Mouse (Mus musculus) kidney, embryonic 14.5 days (tissue): ENCODE data around the gene Rnf182. TPM values are rescaled to one million over a fixed set of nuclear protein-coding genes. Genes with fewer than 3 reads are reported as not detected.

ENCODE experiments used
- ATAC-seq: fragments of 200-750 bp; cut with Nextera tagmentation; 2 replicates; pipeline ENCODE4 v1.8.0; 2017; ENCODE audit warnings: moderate number of reproducible peaks, mild to moderate bottlenecking, moderate TSS enrichment, moderate library complexity; ENCODE audit not compliant: low FRiP score, low TSS enrichment
- H3K27ac ChIP-seq: fragments of 300-500 bp; sonication (generic); 2 replicates; pipeline ENCODE4 v1.5.1; 2014; ENCODE audit warnings: low read depth, mild to moderate bottlenecking, low read length, moderate library complexity, mixed read lengths
- H3K27me3 ChIP-seq: fragments of 300-500 bp; sonication (generic); 2 replicates; pipeline ENCODE4 v1.6.1; 2014; ENCODE audit warnings: mild to moderate bottlenecking, low read length; ENCODE audit not compliant: control insufficient read depth, insufficient read depth
- H3K36me3 ChIP-seq: fragments of 300-500 bp; sonication (generic); 2 replicates; pipeline ENCODE4 v1.6.1; 2014; ENCODE audit warnings: low read length, mixed read lengths; ENCODE audit not compliant: control insufficient read depth, insufficient read depth
- H3K4me1 ChIP-seq: fragments of 300-500 bp; sonication (generic); 2 replicates; pipeline ENCODE4 v1.6.1; 2014; ENCODE audit warnings: low read length, mixed read lengths; ENCODE audit not compliant: control insufficient read depth, insufficient read depth
- H3K4me2 ChIP-seq: fragments of 300-500 bp; sonication (generic); replicated peaks from 2 replicates; pipeline ENCODE4 v1.6.1; 2014; ENCODE audit warnings: low read depth, mild to moderate bottlenecking, low read length
- H3K4me3 ChIP-seq: fragments of 300-500 bp; sonication (generic); 2 replicates; pipeline ENCODE4 v1.5.1; 2014; ENCODE audit warnings: mild to moderate bottlenecking, low read length
- H3K9ac ChIP-seq: fragments of 300-500 bp; sonication (generic); 2 replicates; pipeline ENCODE4 v1.6.1; 2014; ENCODE audit warnings: low read depth, mild to moderate bottlenecking, low read length, moderate library complexity
- H3K9me3 ChIP-seq: fragments of 300-500 bp; sonication (generic); 2 replicates; pipeline ENCODE4 v1.6.1; 2016; ENCODE audit warnings: low read length; ENCODE audit not compliant: control insufficient read depth
- WGBS: fragments of 180-500 bp; shearing (Covaris S2); extraction: QIAGEN DNeasy Blood & Tissue Kit; methylation state at CpG from one replicate; pipeline ENCODE4 v1.1.7; 2014; 5-methylcytosine and 5-hydroxymethylcytosine counted together
- polyA plus RNA-seq: library from polyadenylated mRNA; unstranded; fragments of >200 nt; fragmentation: Nextera tagmentation; extraction: Ambion mirVana; gene quantifications from 2 replicates; pipeline ENCODE4 v1.2.1, GENCODE M21; 2014

The Rnf182 gene
- polyA plus RNA-seq, 1 experiment from 2014 or later: 1.5 TPM

GRCm38 (mm10) chr13:43666130-43666529 lies 50.6 kb downstream of the Rnf182 start:
- Histone ChIP-seq H3K9ac (no peak overlapping the region), H3K4me2 (no peak overlapping the region), H3K36me3 (no peaks in the 10 kb centered on the region), H3K27ac (no peak overlapping the region), H3K9me3 (no peaks in the 10 kb centered on the region), H3K4me1 (no peaks in the 10 kb centered on the region), H3K27me3 (no peaks in the 10 kb centered on the region), H3K4me3 (no peak overlapping the region)
- ATAC-seq: no peak
- 93% methylated on average over 12 of the region's 12 CpGs for WGBS

DNA sequence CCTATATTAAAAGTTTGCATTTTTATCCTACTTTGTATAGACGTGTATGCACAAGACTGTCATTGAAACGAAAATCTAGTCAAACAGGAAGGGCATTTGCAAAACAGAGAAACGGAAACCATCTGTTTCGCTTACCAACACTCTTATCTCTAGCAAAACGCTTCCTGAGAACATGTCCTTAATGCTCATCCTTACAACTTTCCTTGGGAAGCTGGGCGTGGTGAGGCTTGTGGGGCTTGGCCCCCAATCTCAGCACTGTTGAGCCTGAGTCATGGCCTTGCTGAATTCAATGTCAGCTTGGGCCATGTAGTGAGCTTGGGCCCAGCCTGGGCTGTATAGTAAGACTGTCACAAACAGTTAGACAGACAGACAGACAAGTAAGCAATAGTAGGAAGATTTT lies 51.4 kb downstream of the Rnf182 start:
- Histone ChIP-seq H3K9me3 (no peaks in the 10 kb centered on the region), H3K4me1 (no peaks in the 10 kb centered on the region), H3K9ac (no peak overlapping the region), H3K27me3 (no peaks in the 10 kb centered on the region), H3K4me2 (no peak overlapping the region), H3K27ac (no peak overlapping the region), H3K4me3 (no peak overlapping the region), H3K36me3 (no peaks in the 10 kb centered on the region)
- WGBS: 74% methylated on average over 6 of the region's 6 CpGs
- ATAC-seq: no peak

DNA sequence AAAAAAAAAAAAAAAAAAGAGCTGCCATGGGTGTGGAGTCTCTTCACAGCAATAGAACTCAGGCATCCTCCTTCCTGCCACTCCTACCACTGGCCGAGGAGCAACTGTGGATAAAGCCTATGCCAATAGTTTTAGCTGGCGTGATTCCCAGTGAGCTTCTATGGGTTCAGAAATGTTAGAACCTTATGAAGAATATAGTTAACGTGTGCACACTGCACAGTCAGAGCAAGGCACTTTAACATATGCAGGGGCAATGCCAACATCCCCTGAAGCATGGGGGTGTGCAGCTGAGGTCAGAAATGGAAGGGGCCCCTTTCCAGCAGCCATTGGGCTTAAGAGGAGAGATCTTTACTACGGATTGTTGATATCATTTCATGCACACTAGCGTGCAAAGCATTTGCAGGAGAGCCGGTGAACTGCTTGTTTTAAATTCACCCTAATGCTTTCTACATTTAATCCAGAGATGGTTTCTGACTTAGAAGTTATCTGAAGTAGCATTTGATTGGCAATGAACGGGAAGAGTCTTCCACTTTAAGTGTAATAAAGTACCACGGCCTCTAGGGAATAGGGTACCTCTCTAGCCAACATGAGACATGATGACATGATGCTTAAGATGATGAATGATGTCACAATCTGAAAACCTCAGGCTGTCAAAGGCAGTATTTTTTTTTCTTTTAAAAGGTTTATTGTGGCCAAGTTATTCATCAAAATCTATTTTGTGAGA lies 61.8 kb downstream of the Rnf182 start:
- no peak for ATAC-seq
- Histone ChIP-seq H3K4me3 (no peak overlapping the region), H3K27me3 (no peaks in the 10 kb centered on the region), H3K4me2 (no peak overlapping the region), H3K9ac (no peak overlapping the region), H3K9me3 (no peaks in the 10 kb centered on the region), H3K27ac (no peak overlapping the region), H3K4me1 (no peaks in the 10 kb centered on the region), H3K36me3 (no peaks in the 10 kb centered on the region)
- 78% methylated on average over 8 of the region's 8 CpGs for WGBS

DNA sequence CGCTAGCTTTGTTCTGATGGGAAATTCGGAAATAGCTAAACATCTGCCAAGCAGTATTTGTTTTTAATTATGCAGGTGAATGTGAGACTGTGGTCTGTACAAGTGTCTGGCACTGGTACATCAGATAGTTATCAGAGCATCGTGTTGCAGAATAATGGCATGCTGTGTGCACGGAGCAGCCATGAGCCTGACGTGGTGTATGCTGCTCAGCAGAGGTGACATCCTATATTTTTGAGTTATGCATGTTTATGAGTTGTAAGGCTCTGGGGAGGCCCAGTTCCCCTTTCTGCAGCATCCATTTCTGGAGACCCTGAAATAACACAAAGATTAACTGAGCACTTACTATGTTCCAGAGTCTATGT lies 62.4 kb downstream of the Rnf182 start:
- Histone ChIP-seq H3K27me3 (no peaks in the 10 kb centered on the region), H3K9me3 (no peaks in the 10 kb centered on the region), H3K4me2 (no peak overlapping the region), H3K4me1 (no peaks in the 10 kb centered on the region), H3K36me3 (no peaks in the 10 kb centered on the region), H3K4me3 (no peak overlapping the region), H3K27ac (no peak overlapping the region), H3K9ac (no peak overlapping the region)
- no peak for ATAC-seq
- 75% methylated on average over 5 of the region's 5 CpGs for WGBS

DNA sequence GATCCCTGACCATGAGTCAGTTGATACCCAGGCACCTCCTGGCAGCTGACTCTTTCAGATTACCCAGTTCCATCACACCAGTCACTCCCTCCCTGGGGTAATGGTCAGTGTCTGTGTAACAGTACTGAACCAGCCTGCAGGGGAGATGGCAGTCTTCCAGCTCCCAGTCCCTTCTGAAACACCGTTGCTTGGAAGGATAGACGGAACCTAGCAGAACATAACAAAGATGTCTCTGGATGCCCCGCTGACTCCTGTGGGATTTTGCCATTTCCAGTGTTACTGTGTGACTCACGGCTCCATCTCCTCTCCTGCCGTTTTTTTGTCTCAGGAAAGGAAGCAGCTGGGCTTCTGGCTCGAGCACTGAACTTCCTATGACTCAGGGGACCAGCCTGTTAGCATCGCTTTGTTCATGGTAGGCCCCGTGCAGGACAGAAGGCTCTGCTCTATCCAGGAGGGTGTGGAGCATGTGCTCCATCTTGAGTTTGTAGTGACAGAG lies 69.0 kb downstream of the Rnf182 start:
- Histone ChIP-seq H3K4me2 (no peak overlapping the region), H3K36me3 (no peaks in the 10 kb centered on the region), H3K27ac (peak overlapping the region; percentile 43; the same call in 1 of the 2 replicates), H3K4me1 (no peaks in the 10 kb centered on the region), H3K9me3 (no peaks in the 10 kb centered on the region), H3K4me3 (no peak overlapping the region), H3K9ac (no peak overlapping the region), H3K27me3 (no peaks in the 10 kb centered on the region)
- WGBS: 37% methylated on average over 8 of the region's 8 CpGs
- ATAC-seq: peak; percentile 91

DNA sequence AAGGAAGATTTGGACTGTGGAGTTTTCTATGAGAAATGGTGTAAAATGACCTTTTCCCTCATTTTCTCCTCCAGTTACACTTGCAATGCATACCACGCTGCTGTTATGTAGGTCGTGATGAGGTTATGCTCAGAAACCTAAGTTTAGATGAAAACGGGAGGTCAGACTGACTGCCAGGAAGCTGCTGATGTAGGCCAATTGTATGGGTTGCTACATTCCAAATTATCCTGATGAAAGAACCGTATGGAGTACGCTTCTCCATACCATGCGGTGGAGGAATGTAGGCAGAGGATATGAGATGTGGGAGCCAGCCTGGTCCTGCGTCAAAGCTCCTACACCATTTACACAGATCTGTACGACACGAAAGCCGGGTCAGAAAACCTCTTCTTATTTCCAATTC lies 72.6 kb downstream of the Rnf182 start:
- Histone ChIP-seq H3K4me2 (no peak overlapping the region), H3K27ac (no peak overlapping the region), H3K4me3 (no peak overlapping the region), H3K27me3 (no peaks in the 10 kb centered on the region), H3K36me3 (no peaks in the 10 kb centered on the region), H3K4me1 (no peaks in the 10 kb centered on the region), H3K9me3 (no peaks in the 10 kb centered on the region), H3K9ac (no peak overlapping the region)
- WGBS: 89% methylated on average over 10 of the region's 10 CpGs
- no peak for ATAC-seq

DNA sequence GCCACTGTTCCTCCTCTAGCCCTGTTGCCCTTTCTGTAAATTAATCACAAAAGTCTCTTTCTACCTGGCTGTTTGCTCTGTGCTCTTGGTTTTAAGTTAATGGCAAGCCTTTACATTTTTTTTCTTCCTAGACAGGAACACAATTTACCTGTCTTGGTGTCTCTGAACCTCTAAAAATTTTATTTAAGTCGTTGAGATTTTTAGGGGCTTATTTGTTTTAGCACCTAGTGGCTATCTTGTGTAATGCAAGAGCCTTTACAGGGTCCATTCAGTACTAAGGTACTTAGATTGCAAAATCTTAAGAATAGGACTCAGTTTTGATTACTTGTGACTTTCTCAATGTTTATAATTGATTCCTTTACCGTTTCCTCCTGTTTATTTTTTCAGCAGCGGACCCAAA lies 76.2 kb downstream of the Rnf182 start:
- ATAC-seq: no peak
- Histone ChIP-seq H3K9ac (no peak overlapping the region), H3K4me3 (no peak overlapping the region), H3K27me3 (no peaks in the 10 kb centered on the region), H3K4me1 (no peaks in the 10 kb centered on the region), H3K27ac (no peak overlapping the region), H3K9me3 (no peaks in the 10 kb centered on the region), H3K4me2 (no peak overlapping the region), H3K36me3 (no peaks in the 10 kb centered on the region)
- WGBS: 61% methylated on average over 3 of the region's 3 CpGs

DNA sequence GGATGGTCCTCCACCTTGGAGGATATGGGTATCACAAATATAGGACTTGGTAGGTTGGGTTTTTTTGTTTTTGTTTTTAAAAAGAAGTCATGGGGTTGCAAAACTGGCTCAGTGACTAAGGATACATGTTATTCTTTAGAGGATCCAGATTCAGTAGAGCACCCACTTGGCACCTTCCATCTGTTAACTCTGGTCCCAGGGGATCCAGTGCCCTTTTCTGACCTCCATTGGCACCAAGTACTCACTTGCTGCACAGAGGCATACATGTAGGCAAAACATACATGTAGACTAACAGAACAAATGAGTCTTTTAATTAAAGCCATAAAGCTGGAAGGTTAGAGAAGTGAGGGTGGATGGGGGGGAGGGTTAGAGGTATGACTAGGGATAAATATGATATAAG lies 80.0 kb downstream of the Rnf182 start:
- H3K4me3 ChIP-seq: no peak overlapping the region
- H3K9ac ChIP-seq: no peak overlapping the region
- no peaks in the 10 kb centered on the region; the same call in 1 of the 2 replicates for H3K4me1 ChIP-seq
- no peaks in the 10 kb centered on the region for H3K36me3 ChIP-seq
- no peaks in the 10 kb centered on the region for H3K9me3 ChIP-seq
- no peak for ATAC-seq
- H3K4me2 ChIP-seq: no peak overlapping the region
- no peak overlapping the region for H3K27ac ChIP-seq
- no peaks in the 10 kb centered on the region for H3K27me3 ChIP-seq

DNA sequence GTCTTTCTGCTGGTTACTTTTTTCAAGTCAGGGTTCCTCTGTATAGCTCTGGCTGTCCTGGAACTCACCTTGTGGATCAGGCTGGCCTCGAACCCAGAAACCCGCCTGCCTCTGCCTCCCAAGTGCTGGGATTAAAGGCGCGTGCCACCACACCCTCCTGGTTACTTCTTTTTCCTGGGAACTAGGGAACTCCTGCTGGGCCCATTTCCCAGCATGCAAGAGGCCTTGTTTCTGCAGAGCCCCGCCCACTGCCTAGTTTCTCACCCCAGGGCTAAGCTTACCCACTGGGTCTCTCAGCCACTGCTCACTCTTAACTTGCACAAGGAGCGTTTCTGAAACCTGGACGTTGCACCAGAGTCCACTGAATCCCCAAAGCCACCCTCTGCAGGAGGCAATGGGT lies 80.5 kb downstream of the Rnf182 start:
- Histone ChIP-seq H3K9me3 (no peaks in the 10 kb centered on the region), H3K9ac (no peak overlapping the region), H3K4me1 (no peaks in the 10 kb centered on the region; the same call in 1 of the 2 replicates), H3K36me3 (no peaks in the 10 kb centered on the region), H3K27me3 (no peaks in the 10 kb centered on the region), H3K27ac (no peak overlapping the region), H3K4me3 (no peak overlapping the region), H3K4me2 (no peak overlapping the region)
- no peak for ATAC-seq
- WGBS: 91% methylated on average over 7 of the region's 7 CpGs
